Mouse (Mus musculus) CH12.LX (cell line): ENCODE data around the gene Plekha5. TPM values are rescaled to one million over a fixed set of nuclear protein-coding genes. Genes with fewer than 3 reads are reported as not detected.

Source experiments
- DNase-seq: peaks from one replicate; pipeline ENCODE4 v3.0.0-alpha.2; 2013; ENCODE audit errors: extremely low read depth
- H3K27ac ChIP-seq: 2 replicates; pipeline ENCODE4 v1.5.1; 2012; ENCODE audit warnings: low read depth, mild to moderate bottlenecking, control low read depth, moderate library complexity; ENCODE audit not compliant: insufficient read depth
- H3K27me3 ChIP-seq: replicated peaks from 2 replicates; pipeline ENCODE3; 2012; ENCODE audit warnings: inconsistent platforms
- H3K36me3 ChIP-seq, 2 experiments: replicated peaks in 1 of 2; 2 replicates each; pipeline versions ENCODE3 to v1.6.1; 2012; ENCODE audit warnings: inconsistent platforms in 1 of 2, low read length in 1 of 2, mild to moderate bottlenecking in 1 of 2, mixed read lengths in 1 of 2, moderate library complexity in 1 of 2; ENCODE audit not compliant: control insufficient read depth in 1 of 2, insufficient read depth in 1 of 2
- H3K4me1 ChIP-seq, 2 experiments: 2 replicates each; pipeline ENCODE4 v1.6.1; 2012; ENCODE audit warnings: inconsistent platforms in 1 of 2, moderate library complexity in 1 of 2; ENCODE audit not compliant: insufficient read depth in 2 of 2, control insufficient read depth in 1 of 2
- H3K4me2 ChIP-seq: 2 replicates; pipeline ENCODE4 v1.6.1; 2012; ENCODE audit warnings: low read depth, mild to moderate bottlenecking, control low read depth; ENCODE audit not compliant: poor library complexity, insufficient read depth, severe bottlenecking
- H3K4me3 ChIP-seq, 3 experiments: fragments of 150-350 bp in 1 of 3; sonication (generic) in 1 of 3; replicated peaks in 1 of 3; 2 replicates each; pipeline versions ENCODE3 to v1.5.1; 2011 to 2012; ENCODE audit warnings: low read depth in 2 of 3, low read length in 2 of 3, mild to moderate bottlenecking in 2 of 3, moderate library complexity in 2 of 3, control low read depth in 1 of 3, improper control_type of control experiment in 1 of 3, inconsistent platforms in 1 of 3, mixed read lengths in 1 of 3; ENCODE audit not compliant: poor library complexity in 1 of 3
- H3K79me2 ChIP-seq: replicated peaks from 2 replicates; pipeline ENCODE4 v1.6.1; 2012; ENCODE audit warnings: mild to moderate bottlenecking, moderate library complexity; ENCODE audit not compliant: control insufficient read depth, poor library complexity, insufficient read depth, severe bottlenecking; ENCODE audit errors: extremely low read depth
- H3K9ac ChIP-seq: 2 replicates; pipeline ENCODE4 v1.6.1; 2012; ENCODE audit warnings: low read depth, mild to moderate bottlenecking, control low read depth, moderate library complexity; ENCODE audit not compliant: insufficient read depth
- H3K9me3 ChIP-seq: replicated peaks from 2 replicates; pipeline ENCODE3; 2012; ENCODE audit warnings: low read length, inconsistent platforms, mixed read lengths
- BHLHE40 ChIP-seq: IDR thresholded peaks from 2 replicates; pipeline ENCODE4 v1.6.1; 2011; ENCODE audit warnings: mild to moderate bottlenecking, low read depth, low read length, improper control_type of control experiment
- CTCF ChIP-seq, 2 experiments: IDR thresholded peaks in 1 of 2; conservative IDR thresholded peaks in 1 of 2; 2 replicates each; pipeline ENCODE4 v1.5.1; 2011 to 2012; ENCODE audit warnings: low read depth in 2 of 2, low read length in 2 of 2, improper control_type of control experiment in 1 of 2, inconsistent platforms in 1 of 2, mild to moderate bottlenecking in 1 of 2, moderate library complexity in 1 of 2
- ELF1 ChIP-seq: IDR thresholded peaks from 2 replicates; pipeline ENCODE4 v1.6.1; 2014; ENCODE audit warnings: low read depth, mild to moderate bottlenecking, inconsistent platforms, low read length, improper control_type of control experiment
- ETS1 ChIP-seq: conservative IDR thresholded peaks from 2 replicates; pipeline ENCODE4 v1.6.1; 2012; ENCODE audit warnings: low read depth, mild to moderate bottlenecking, inconsistent platforms, low read length, improper control_type of control experiment, moderate library complexity
- IRF4 ChIP-seq: IDR thresholded peaks from 2 replicates; pipeline ENCODE4 v1.6.1; 2014; ENCODE audit warnings: low read depth, mild to moderate bottlenecking, inconsistent platforms, low read length, improper control_type of control experiment
- JUN ChIP-seq: IDR thresholded peaks from 2 replicates; pipeline ENCODE4 v1.6.1; 2011; ENCODE audit warnings: low read depth, mild to moderate bottlenecking, low read length, improper control_type of control experiment, moderate library complexity; ENCODE audit not compliant: insufficient read depth
- JUND ChIP-seq: conservative IDR thresholded peaks from 2 replicates; pipeline ENCODE4 v1.6.1; 2011; ENCODE audit warnings: low read depth, low read length, improper control_type of control experiment
- KAT2A ChIP-seq: IDR thresholded peaks from 2 replicates; pipeline ENCODE4 v1.6.1; 2012; ENCODE audit warnings: low read length, improper control_type of control experiment, inconsistent platforms; ENCODE audit not compliant: insufficient replicate concordance
- MAFK ChIP-seq: IDR thresholded peaks from 2 replicates; pipeline ENCODE4 v1.6.1; 2011; ENCODE audit warnings: low read length, improper control_type of control experiment; ENCODE audit not compliant: insufficient replicate concordance
- MXI1 ChIP-seq: IDR thresholded peaks from 2 replicates; pipeline ENCODE4 v1.6.1; 2011; ENCODE audit warnings: mild to moderate bottlenecking, low read depth, low read length, improper control_type of control experiment
- MYC ChIP-seq: IDR thresholded peaks from 2 replicates; pipeline ENCODE4 v1.6.1; 2011; ENCODE audit warnings: low read depth, mild to moderate bottlenecking, improper control_type of control experiment, low read length
- NELFE ChIP-seq: IDR thresholded peaks from 2 replicates; pipeline ENCODE4 v1.6.1; 2011; ENCODE audit warnings: low read depth, low read length, improper control_type of control experiment
- POLR2A ChIP-seq: IDR thresholded peaks from 2 replicates; pipeline ENCODE4 v1.6.1; 2011; ENCODE audit warnings: low read depth, mild to moderate bottlenecking, improper control_type of control experiment, low read length
- RCOR1 ChIP-seq: conservative IDR thresholded peaks from 2 replicates; pipeline ENCODE4 v1.6.1; 2012; ENCODE audit warnings: low read depth, mild to moderate bottlenecking, inconsistent platforms, low read length, improper control_type of control experiment
- TBP ChIP-seq: conservative IDR thresholded peaks from 2 replicates; pipeline ENCODE4 v1.6.1; 2011; ENCODE audit warnings: low read depth, low read length, improper control_type of control experiment
- ZKSCAN1 ChIP-seq: IDR thresholded peaks from 2 replicates; pipeline ENCODE4 v1.6.1; 2012; ENCODE audit warnings: low read depth, inconsistent platforms, low read length, improper control_type of control experiment, borderline replicate concordance
- ZMIZ1 ChIP-seq: IDR thresholded peaks from 2 replicates; pipeline ENCODE4 v1.6.1; 2012; ENCODE audit warnings: low read depth, mild to moderate bottlenecking, inconsistent platforms, low read length, improper control_type of control experiment
- ZNF384 ChIP-seq: IDR thresholded peaks from 2 replicates; pipeline ENCODE4 v1.6.1; 2012; ENCODE audit warnings: low read depth, low read length, improper control_type of control experiment, inconsistent platforms
- dilution Hi-C: fragments of 300-500 bp; cut with MboI; formaldehyde crosslinking; loops from 2 replicates; pipeline ENCODE4 v1.14.3; 2020; ENCODE audit warnings: low sequenced_read_pairs; ENCODE audit not compliant: extremely low pct_unique_long_range_greater_than_20kb, extremely low pct_ligation_motif_present
- in situ Hi-C: fragments of 300-500 bp; cut with MboI; formaldehyde crosslinking; loops from 3 replicates; pipeline ENCODE4 v1.14.3; 2019; ENCODE audit warnings: low sequenced_read_pairs, low pct_ligation_motif_present, low pct_unique_long_range_greater_than_20kb, mixed read lengths
- polyA plus RNA-seq: library from polyadenylated mRNA; unstranded; fragments of >175 nt; gene quantifications from 2 replicates; pipeline ENCODE4 v1.2.1, GENCODE M21; 2012; ENCODE audit warnings: low read depth; ENCODE audit not compliant: insufficient read length
- total RNA-seq, 2 experiments: library from RNA; depleted of rRNA; stranded (reverse); fragments of 300-350 nt in 1 of 2; fragments of >200 nt in 1 of 2; gene quantifications; 2 replicates each; pipeline ENCODE4 v1.2.3; 2012 to 2014

Gene Plekha5
- total and polyA plus RNA-seq, 3 experiments: 0.12 to 0.38 (median 0.27) TPM

GRCm38 (mm10) chr6:140476981-140477380 lies 53.1 kb downstream of the Plekha5 start:
- Histone ChIP-seq H3K9me3 (no peaks in the 10 kb centered on the region), H3K4me1 (peaks cover 3 to 8% of the 10 kb centered on the region in 2 experiments; a peak in 3 of 4 replicates), H3K27me3 (no peaks in the 10 kb centered on the region), H3K36me3 (no peaks in the 10 kb centered on the region), H3K79me2 (no peaks in the 10 kb centered on the region), H3K9ac (no peak overlapping the region), H3K4me3 (no peak overlapping the region), H3K4me2 (no peak overlapping the region), H3K27ac (no peak overlapping the region)
- no peak for DNase-seq
- in situ Hi-C loops: loop anchor here (10.0 kb wide), 1 partner anchor 88 kb away; no protein-coding TSS in a partner anchor
- dilution Hi-C loops: no loop called here
- TF ChIP-seq ELF1 (no peak), CTCF (conservative IDR thresholded peaks at IDR 0.05 in 1 of 2, IDR thresholded peaks at IDR 0.05 in 1 of 2; ENCODE audit: low read depth in 2 of 2, low read length in 2 of 2) (no peak), ZKSCAN1 (no peak), JUND (no peak), MAFK (no peak), JUN (no peak), ZMIZ1 (no peak), MYC (no peak), TBP (no peak), NELFE (no peak), ETS1 (no peak), MXI1 (no peak), ZNF384 (no peak), BHLHE40 (no peak)

- Histone ChIP-seq H3K4me1 (peaks cover 4 to 5% of the 10 kb centered on the region in 2 experiments; a peak in 2 of 4 replicates), H3K36me3 (no peaks in the 10 kb centered on the region), H3K9me3 (no peaks in the 10 kb centered on the region), H3K27me3 (no peaks in the 10 kb centered on the region), H3K9ac (peak overlapping the region; percentile 6; the same call in 1 of the 2 replicates), H3K4me3 (no peak overlapping the region), H3K27ac (no peak overlapping the region), H3K79me2 (no peaks in the 10 kb centered on the region), H3K4me2 (no peak overlapping the region)
- in situ Hi-C loops (loop anchor here (10.0 kb wide), 1 partner anchor 87 kb away; no protein-coding TSS in a partner anchor), dilution Hi-C loops (no loop called here)
- no peak for DNase-seq
- TF ChIP-seq KAT2A (no peak), POLR2A (no peak), RCOR1 (no peak), IRF4 (no peak)
Observed at GRCm38 (mm10) chr6:140478031-140478430, 54.2 kb downstream of the Plekha5 start.
